Mouse (Mus musculus): ENCODE data around the gene Adamtsl1.

- TF ChIP-seq CTCF (IDR thresholded peaks at IDR 0.05; ENCODE audit: control insufficient read depth, insufficient read depth, low read length) (no peak), POLR2A (IDR thresholded peaks at IDR 0.05; ENCODE audit: borderline replicate concordance, control insufficient read depth, low read depth, low read length) (no peak)
Observed at GRCm38 (mm10) chr4:85695237-85695636, 181.3 kb downstream of the Adamtsl1 start.

Data from bone marrow, adult 2 months (tissue).